Mouse (Mus musculus) common myeloid progenitor, adult 5-6 weeks (primary cell): Measurements from ENCODE around the gene Apoa4. TPM values are rescaled to one million over a fixed set of nuclear protein-coding genes. Genes with fewer than 3 reads are reported as not detected.
A peak's percentile ranks its signal among the peaks of the same experiment; 100 is the strongest.

Experiments
- ATAC-seq: replicated peaks from 2 replicates; pipeline ENCODE4 v1.8.0; 2016; ENCODE audit warnings: low read depth, mild to moderate bottlenecking, moderate TSS enrichment, inconsistent platforms; ENCODE audit not compliant: poor library complexity, severe bottlenecking
- total RNA-seq: library from RNA; stranded (forward); fragments of 200-1000, 187-1606 nt; gene quantifications from 2 replicates; pipeline ENCODE4 v1.2.3, GENCODE M21; 2017

The Apoa4 gene
- total RNA-seq: not detected in 2 replicates

DNA sequence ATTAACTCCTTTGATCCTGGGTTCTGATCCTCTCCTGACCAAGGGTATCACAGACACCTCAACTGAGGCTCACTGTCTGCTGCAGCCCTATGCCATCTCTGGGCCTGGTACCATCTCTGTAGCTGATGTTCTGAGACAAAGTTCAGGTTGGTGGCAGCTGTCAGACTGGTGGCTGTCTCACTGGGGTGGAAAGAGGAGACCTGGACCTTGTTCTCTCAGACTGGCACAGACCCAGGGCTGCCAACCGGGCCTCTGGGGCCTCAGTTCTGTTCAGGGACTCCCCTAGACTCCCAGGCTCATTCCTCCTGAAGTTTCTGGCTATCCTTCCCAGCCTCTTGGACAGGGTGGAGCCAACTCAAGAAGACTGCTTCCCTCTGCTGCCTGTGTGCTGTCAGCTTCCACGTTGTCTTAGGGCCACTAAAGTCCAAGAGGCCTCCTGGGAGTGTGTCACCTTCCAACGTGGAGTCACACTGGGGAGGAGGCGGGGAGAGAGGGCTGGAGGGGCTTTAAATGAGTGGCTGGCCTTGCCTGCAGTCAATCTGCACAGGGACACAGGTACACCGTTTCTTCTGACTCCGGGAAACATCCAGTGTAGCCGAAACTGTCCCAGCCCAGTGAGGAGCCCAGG lies at the start of gene Apoa4:
Apoa4 (plus strand) TSS at position 171 of the 628 bp plus-strand sequence.
- no peak for ATAC-seq

DNA sequence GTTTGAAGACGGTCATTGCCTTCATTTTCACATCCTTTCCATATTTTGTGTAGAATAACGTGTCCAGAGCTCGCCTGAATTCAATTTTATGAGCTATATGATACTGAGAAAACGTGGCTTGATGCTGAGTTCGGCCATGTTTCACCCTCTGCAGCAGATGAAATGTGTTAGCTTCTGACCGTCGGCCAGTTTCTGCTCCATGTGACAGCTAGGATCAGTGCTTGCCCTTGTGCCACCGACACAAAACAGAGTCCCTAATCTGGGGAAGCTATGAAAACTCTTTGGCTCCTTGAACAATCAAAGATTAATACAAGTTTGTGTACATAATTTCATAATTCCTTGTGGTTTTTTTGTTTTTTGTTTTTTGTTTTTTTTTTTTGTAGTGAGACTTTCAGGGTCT lies 49.3 kb upstream of the Apoa4 start:
- no peak for ATAC-seq

DNA sequence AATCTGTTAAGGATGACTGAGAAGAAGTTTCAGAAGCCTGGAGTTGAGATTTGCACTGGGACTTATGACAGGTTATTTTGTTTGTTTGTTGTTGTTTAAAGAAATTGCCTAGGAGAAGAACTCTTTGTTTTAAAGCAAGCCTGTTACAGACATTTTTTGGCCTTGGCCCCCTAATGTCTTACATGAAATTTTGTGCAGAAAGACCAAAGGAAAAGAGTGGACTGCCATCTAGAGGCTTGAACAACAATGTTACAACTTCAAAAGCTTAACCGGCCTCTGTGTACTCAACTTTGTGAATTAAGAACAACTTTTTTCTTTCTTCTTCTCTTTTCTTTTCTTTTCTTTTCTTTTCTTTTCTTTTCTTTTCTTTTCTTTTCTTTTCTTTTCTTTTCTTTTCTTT lies 48.9 kb upstream of the Apoa4 start:
- 0 out of 2 replicates have a peak, but pooled peaks have one; percentile 58 for ATAC-seq

DNA sequence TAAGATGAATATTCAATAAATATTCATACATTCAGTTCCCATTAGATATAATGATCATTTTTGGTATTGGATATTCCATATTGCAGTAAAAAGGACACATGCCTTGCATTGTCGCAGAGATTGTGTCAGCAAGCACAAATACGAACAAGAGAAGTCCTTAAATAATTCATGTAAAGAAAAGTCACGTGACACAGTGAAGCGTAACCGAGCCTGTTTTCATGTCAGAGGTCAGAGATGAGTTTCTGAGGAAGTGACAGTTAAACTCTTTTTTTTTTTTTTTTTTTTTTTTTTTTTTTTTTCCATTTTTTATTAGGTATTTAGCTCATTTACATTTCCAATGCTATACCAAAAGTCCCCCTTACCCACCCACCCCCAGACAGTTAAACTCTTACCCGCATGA lies 47.9 kb upstream of the Apoa4 start:
- ATAC-seq: no peak

DNA sequence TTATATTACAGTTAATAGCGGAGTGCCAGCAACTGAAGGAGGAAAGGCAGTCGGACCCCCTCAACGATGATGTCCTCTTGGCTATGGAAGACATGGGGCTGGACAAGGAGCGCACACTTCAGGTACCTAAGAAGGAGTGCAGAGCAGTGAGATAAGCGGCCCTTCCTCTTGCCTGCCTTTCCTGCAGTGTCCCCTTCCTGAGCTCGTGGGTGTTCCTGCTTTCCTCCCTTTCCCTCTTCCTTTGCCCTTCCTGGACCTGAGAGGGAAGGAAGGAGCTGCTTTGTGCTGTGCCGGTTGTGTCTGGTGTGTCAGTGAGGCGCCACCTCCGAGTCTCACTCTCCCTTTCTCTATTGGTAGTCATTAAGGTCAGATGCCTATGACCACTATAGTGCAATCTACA lies 45.7 kb upstream of the Apoa4 start:
- no peak for ATAC-seq

DNA sequence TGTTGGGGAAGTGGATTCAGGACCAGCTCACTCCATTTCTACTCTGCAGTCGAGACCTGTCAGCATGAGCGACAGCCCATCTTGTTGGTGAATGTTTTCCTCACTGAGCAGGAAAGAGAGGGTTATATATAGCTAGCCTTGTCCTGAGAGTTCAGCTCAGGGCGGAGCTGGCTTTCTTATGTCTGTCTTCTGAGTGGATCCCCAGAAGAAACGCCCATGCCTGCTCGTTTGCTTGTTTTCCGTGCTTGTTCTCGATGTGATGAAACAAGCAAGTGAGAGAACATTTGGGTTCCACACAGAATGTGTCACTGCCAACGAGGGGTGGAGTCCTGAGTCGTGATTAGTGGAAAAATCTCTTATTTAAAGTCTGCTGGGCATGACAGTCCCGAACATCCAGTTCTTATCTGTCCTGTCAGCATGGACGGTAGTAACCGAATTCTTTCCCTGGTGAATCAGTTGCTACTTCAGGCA lies 43.8 kb upstream of the Apoa4 start:
- no peak for ATAC-seq

DNA sequence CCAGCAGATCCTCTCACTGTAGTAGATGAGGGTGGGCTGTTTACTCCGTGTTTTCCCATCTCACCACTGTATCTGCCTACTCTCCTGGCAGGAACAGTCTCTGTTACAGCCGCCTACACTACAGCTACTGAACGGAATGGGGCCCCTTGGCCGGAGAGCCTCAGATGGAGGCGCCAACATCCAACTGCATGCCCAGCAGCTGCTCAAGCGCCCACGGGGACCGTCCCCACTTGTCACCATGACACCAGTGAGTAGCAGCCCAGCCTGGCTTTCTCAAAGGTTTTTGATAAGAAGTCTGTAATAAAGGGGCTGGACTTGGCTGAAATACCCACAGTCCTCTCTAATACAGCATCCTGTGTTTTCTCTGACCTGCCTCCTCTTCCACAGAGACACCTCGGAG lies 42.0 kb upstream of the Apoa4 start:
- no peak for ATAC-seq

DNA sequence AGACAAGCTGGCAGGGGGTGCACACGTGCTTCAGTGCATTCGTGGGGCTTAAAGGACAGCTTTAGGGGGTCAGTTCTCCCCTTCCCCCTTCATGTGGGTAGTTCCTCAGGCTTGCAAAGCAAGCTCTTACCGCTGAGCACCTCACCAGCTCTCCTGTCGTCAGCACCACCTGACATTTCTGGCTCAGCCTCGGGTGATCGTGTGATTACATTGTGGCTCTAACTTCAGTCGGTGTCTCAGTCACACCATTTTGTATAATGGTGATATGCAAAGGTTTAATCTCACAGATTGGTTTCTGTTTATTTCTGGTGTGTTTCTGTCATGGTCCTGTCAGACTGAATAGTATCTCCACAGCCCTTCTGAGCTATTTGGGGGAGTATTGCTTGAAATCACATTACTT lies 41.6 kb upstream of the Apoa4 start:
- ATAC-seq: no peak

DNA sequence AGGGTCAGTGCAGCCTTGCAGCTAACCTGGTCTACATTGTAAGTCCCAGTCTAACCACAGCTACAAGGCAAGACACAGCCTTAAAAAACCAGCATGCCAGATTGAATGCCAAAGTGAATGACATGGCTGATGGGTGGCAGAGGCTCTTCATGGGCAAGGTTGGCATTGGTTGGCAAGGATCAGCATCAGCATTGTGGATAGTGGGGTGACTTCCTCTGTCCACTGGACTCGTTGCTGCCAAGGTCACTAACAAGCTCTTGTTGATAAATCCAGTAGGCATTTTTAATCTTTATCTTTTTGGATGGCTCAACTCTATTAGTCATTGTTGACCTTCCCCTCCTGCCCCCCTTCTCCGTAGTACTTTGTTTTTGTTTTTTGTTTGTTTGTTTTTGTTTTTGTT lies 40.9 kb upstream of the Apoa4 start:
- ATAC-seq: no peak

DNA sequence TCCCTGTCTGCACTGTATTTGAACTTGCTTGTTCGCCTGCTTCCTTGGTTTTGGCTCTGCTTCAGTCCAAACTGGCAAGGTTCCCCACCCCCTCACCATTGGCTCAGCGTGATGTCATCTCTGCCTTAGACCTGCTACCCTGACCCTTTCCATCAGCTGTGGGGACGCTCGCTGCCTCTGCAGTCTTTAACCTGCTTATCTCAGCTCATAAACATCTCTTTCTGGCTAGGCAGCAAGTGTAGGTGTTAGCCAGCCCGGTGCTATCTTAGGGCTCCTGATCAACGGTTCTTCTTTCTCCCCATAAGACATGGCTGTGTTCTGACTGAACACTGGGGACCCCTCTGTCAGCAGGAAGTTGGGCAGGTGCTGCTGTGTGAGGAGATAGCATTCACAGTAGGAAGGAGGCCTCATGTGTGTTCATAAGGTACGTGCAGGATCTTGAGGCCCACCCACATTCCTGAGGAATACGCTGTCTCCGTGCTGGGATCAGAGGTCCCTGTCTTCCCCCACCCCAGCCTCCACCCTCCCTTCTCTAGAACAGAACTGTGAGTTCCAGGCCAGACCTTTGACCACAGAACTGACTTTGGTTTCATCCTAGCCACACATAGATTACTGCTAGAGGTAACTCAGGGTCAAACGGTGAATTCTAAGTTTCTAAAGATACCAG lies 33.5 kb upstream of the Apoa4 start:
- ATAC-seq: peak; percentile 41

DNA sequence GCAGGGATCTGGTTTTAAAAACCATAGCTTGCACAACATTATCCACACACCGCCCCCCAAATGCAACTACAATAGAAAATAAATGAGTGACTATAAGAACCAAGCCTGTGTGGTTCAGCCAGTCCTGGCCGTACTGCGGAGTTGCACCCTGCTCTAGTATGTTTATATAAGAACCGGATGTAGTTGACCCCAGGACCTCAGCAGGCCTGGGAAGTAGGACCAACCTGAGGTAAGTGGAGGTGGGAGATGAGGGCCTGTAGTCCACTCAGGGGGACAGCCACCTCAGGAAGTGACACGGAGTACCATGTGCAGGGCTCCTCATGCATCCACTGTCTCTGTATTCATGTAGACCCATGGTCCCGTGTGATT lies 33.0 kb upstream of the Apoa4 start:
- no peak for ATAC-seq

DNA sequence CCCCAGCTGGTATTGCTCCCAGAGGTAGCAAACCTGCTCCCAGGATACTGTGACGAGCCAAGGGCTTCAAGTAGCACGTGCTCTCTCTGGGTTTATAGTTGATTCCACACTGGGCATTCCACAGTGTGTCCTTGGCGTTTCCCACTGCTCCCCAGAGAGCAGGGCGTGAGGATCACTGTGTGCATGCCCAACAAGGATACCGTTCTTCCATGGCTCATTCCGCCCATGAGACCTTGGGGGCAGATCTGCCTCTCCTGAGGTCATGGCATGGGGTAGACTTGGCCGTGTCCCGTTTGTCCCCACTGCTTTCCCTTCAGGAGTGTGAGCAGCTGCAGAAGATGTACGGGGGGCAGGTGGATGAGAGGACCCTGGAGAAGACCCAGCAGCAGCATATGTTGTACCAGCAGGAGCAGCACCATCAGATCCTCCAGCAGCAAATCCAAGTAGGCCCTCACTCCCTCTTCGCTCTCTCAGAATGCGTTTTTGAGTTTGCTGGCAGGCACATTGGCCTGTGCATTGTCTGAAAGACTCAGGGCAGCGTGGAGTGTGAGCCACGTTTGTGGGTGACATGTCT lies 32.0 kb upstream of the Apoa4 start:
- ATAC-seq: no peak

DNA sequence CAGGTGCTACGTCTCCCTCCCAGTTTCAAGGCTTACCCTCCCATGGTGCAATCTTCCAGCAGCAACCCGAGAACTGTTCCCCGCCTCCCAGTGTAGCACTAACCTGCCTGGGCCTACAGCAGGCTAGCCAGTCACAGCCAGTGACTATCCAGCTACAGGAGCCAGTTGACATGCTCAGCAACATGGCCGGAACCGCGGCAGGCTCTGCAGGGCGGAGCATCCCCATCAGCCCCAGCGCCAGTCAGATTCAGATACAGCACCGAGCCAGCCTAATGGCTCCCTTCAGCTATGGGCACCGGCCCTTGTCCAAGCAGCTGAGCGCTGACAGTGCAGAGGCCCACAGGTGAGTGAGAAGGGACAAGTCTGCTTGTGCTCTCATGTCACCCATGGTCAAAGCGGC lies 30.0 kb upstream of the Apoa4 start:
- no peak for ATAC-seq

DNA sequence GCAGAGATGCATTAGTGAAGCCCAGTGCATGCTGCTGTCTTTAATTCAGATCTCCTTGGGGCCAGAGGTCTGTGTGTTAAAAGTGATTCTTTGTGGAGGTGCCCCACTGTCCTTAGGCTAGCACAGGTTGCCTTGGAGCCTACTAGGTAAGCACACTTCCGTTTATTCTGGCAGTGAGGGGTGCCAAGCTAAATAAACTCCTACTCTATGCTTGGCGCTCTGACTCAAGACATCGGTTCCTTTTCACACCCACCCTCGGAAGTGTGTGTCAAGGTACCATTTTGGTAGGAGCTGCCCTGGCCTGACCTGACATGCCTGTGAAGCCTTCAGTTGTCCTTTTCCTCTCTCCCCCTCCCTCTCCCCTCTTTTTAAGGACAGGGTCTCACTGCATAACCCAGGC lies 26.2 kb upstream of the Apoa4 start:
- no peak for ATAC-seq

DNA sequence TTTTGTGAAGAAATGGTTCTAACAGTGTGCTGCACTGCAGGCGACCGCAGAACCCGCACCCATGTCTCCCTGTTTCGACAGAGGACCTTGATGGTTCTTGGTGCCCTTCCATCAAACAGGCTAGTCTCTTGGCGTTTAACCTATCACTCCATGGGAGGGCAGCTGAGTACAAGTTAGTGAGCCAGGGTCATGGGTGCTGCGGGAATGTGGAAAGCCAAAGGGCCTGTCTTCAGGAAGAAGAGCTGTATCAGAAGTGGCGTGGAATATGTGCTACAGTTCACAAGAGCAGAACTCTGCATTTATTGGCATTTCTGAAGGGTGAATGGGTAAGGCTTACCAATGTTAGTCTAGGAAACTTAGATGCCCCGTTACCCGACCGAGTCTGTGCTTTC lies 25.6 kb upstream of the Apoa4 start:
- no peak for ATAC-seq

DNA sequence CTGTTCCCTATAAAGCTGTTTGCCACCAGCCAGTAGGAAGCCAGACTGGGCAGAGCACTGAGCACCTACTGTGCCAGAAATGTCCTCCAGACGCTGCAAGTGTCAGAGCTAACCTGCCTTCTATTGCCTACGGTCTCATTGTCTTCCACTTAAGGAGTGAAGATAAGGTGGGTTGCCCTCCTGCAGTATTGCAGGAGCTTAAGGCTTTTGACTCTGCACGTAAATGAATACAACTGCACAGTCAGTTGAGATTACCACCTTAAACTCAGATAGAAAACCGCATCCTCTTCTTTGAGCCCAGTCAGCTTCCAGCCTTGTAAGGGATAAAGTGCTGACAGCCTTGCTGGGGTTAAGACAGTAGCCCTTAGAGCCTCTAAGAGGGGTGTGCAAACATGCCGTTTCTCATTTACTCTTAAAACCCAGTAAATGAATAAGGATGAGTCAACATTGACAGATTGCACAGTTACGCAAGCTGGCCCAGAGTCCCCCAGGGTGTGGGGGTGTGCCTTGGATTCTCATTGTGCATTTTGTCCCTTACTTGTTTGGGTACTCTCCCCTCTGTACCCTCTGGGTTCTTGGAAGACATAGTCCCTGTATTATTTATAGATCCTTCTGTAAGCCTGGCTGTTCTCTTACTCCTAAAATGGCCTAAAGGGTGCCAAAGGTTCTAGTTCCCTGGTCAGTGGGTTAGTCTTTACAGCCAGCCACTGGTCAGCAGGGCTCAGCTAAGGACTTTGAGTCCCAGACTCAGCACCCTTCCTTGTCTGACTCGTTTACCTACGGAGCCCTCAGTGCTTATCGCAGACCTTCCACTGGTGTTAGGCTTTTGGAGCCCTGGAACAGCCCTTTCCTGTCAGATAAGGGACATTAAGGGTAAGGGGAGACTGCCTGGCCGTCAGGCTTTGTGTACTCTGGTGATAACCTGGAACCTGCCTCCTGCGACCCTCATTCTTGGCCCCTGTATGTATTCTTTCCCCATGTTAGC lies 24.9 kb upstream of the Apoa4 start:
- ATAC-seq: peak; percentile 36; the same call in 1 of the 2 replicates

DNA sequence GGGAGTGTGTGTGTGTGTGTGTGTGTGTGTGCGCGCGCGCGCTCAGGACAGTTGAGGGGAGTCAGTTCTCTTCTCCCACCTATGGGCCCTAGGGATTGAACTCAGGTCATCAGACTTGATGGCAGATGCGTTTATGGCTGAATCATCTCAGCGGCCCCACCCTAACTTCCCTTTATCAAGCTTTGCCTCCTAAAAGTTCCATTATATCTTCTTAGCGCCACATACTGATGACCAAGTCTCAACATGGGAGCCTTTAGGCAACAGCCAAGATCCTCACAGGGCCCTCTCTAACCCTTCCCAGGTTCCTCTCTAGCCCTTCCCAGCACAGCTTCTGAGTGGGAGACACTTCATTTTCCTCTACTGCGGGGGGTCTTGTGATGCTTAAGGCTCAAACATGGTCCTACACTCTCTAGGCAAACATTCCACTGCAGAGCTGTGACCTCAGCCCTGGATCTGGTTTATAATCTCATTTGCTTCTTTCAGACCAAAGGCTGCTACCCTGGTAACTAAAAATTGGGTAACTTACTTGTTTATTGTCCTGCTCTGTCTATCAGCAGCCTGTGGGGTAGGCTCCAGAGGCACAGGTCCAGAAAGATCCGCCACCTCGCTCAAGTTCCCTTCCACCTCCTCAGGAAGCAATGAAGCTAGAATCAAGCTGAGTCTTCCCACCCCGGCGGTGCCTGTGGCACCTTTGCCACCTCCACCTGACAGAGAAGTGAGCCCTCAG lies 23.6 kb upstream of the Apoa4 start:
- no peak for ATAC-seq

DNA sequence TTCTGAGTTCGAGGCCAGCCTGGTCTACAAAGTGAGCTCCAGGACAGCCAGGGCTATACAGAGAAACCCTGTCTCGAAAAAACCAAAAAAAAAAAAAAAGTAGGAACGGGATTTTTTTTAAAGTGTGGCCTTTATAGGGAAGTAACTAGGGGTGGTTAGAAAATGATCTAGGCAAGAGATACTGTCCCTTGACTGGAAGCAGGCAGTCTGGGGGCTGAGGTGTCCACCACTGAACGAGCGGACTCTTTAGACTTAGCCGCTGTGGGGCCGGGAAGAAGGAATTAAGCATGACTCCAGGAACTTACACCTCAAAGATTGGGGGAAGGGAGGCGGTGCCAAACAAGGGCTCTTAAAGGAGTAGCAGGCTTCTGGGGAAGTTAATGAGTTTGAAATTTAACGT lies 22.3 kb upstream of the Apoa4 start:
- ATAC-seq: 0 out of 2 replicates have a peak, but pooled peaks have one; percentile 38

DNA sequence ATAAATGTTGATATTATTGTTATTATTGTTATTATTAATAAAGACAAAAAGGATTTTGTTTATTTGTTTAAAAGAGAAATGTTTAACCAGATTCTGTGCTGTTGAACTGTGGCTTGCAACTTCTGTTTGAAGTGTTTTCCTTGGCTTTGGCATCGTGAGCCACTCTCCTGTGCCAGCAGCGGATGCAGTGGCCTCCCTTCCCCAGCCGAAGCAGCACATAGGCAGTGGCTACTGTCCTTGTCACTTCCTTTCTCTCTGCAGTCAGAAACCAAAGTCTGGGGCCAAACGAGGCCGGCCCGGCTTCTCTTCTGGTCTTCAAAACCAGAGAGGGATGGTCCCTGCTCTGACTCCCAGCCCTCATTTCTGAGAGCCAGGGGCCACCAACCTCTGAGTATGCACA lies 17.4 kb upstream of the Apoa4 start:
- no peak for ATAC-seq

DNA sequence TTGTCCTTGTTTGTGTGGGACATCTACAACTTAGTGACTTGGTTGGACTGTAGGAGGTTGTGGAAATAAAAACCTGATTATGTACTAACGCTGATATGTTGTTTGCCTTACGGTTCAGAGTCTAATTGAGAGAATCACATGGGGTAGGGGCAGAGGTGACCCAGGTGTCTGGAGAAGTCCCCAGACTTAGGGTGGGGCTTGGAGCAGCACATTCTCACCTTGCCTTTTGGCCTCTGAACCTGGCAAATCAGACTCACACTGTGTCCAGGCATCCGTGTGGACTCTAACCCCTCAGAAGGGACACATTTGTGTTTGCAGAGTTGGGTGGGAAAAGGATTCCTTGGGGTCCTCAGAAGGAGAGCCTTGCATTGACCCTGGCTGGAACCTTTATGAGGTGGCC lies 16.4 kb upstream of the Apoa4 start:
- ATAC-seq: no peak
